Mouse (Mus musculus): Measurements from ENCODE around the gene Rnf6.

Gene Rnf6

DNA sequence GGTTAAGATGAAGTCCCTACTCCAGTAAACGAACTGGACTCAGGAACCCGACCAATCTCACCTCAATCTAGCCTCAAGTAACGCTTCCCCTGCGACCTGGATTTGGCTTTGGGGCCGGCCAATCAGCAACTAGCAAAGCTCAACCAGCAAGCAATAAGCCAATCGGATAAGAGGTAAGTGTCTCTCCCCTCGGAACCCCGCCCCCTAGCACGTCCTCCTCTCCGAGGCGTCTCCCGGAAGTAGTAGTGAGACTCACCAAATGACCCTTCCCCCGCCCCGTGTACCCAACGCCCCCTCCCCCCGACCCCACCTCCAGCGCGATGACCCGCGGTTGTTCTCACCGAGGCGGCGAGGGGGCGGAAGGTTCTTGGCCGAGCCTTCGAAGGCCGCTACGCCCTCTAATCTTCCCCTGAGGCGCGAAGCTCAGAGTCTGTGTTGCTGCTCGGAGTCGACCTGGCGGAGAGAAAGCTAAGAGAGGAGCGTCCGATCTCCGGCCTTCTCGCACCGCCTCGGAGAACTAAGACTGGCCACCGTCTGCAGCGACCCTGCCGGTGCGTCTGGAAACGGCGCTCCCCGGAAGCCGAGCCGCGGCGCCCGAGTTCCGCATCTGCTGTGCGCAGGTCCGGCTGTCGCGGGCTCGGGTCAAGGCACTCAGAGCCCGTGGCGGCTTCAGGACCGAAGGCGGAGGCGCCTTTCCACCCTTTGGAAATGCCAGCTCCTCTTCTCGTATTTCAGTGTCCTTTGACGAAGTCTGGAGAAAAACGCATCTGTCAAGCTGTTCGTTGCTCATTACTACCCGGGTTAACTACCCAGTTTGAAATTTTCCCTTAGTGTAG is at the start of gene Rnf6:
TSS of gene Rnf6 (minus strand) at position 677 of the 836 bp plus-strand sequence.
- peak; percentile 95 for DNase-seq (ENCODE audit: low read depth, low spot score)

DNA sequence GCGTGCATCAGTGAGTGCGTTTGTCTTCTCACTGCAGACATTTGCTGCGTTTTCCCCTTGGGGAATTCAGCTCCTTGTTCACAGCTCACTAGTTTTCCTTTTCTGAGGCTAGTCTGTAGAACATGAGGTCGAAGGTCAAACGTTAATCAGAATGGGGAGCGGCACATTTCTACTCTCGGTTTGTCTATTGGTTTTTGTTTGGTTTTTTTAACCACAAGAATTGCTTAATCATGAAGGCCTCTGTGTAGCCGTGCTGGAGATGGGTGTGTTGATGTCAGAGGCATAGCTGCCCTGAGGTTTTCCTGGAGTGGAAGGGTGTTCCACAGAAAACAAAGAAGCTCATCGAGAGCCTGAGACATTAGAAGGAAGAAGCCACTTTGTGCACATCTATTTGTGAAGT is 49.2 kb upstream of the Rnf6 start:
- DNase-seq (ENCODE audit: low read depth, low spot score): no peak

- DNase-seq (ENCODE audit: low read depth, low spot score): no peak
These were observed 46.4 kb upstream of the Rnf6 start for GRCm38 (mm10) chr5:146267776-146268175.

- no peak for DNase-seq (ENCODE audit: low read depth, low spot score)
These were observed 44.7 kb upstream of the Rnf6 start for GRCm38 (mm10) chr5:146265934-146266591.

GRCm38 (mm10) chr5:146260003-146260402 is 38.6 kb upstream of the Rnf6 start:
- DNase-seq (ENCODE audit: low read depth, low spot score): peak; percentile 14

DNA sequence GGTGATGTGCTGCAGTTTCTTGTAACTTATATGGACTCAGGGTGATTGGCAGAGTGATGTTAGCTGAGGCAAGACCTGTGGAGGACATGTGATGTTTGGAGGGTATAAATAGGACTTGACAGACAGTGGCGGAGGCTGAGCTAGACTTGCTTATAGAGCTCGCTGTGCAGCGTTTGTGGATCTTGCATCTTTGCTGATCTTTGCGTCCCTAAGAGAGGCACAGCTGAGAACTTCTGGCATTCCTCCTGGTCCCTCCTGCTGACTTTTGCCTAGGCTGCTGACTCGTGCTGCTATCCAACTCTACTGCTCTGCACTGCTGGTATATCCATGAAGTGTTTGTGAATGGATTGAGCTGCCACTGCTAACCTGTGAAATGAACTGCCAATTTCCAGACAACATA is 32.3 kb upstream of the Rnf6 start:
- DNase-seq (ENCODE audit: low read depth, low spot score): no peak

DNA sequence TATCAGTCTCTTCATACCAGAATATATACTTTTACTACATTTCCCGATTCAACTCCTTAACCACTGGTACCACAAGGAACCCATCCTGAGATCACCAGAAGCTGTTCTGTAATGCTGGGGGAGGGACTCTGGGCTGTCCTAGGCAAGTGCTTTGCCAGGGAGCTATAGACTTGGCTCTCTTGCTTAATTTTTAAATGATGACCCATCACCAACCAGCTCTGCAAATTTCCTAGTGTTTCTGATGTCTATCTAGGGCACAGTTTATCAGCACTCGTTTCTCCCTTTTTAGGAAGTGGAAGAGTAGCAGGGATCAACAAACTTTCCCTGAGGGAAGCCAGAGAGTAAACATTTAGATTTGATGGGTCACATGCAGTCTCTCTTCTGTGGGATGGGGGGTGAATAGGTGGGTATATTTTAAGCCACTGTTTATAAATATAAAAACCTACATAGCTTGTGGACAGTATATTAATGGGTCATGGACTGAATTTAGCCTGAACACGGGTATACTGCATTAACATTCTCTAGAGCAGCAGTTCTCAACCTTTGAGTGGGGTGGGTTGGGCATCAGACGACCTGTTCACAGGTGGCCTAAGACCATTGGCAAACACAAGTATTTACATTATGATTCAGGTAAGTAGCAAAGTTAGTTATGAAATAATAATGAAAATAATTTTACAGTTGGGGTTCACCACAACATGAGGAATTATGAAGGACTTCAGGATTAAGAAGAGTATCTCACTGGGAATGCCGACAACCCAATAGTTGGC is 30.5 kb upstream of the Rnf6 start:
- DNase-seq (ENCODE audit: low read depth, low spot score): no peak

DNA sequence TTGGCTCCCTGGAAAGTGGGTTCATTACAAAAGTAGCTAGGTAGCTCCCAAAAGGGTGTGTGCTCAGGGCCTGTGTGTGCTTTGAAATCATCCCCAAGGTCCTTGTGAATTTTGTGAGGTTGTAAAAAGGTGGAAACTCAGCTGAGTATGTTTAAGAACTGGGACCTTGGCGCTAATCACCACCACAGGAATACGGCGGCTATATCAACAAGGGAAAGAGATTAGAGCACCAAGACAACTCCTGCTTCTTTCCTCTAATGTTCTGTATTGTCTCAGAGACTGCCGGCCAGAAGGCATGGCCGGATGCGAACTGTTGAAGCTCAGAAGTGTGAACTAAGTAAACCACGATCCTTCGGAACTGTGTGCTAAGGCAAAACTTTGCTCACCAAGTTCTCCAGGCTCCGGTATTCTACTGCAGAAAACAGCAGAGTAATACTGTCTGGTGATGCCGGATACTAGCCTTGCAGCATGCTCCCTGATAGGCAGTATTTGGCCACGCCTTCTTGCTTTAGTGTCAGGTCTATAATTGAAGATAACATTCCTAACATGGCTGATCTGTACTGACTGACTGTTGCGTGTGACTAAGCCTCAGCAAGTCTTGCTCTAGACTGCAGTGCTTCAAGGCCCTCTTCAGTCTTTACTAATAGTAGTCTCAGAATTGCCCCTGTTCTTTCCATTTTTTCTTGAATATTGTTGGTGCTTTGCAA is 29.2 kb upstream of the Rnf6 start:
- no peak for DNase-seq (ENCODE audit: low read depth, low spot score)

DNA sequence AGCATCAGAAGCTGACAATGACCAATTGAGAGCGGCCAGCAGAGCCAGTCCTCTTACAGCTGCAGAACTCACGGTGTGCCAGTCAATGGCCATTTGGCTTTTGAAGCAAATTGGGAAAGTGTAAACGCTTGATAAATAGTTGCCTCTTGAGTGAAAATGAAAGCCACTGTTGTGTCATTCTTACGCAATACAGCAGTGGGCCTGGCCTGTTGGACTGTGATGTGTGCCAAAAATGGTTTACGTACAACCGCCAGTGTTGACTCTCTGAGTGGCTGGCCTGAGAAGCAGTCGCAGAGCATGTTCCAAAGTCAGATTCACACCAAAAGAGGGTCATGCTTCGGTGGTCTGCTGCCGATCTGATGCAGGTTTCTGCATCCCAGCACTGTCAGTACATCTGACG is 27.4 kb upstream of the Rnf6 start:
- DNase-seq (ENCODE audit: low read depth, low spot score): no peak

- DNase-seq (ENCODE audit: low read depth, low spot score): no peak
These were observed 26.4 kb upstream of the Rnf6 start for GRCm38 (mm10) chr5:146247709-146248108.

- DNase-seq (ENCODE audit: low read depth, low spot score): no peak
These were observed 25.0 kb upstream of the Rnf6 start for GRCm38 (mm10) chr5:146246386-146246785.

DNA sequence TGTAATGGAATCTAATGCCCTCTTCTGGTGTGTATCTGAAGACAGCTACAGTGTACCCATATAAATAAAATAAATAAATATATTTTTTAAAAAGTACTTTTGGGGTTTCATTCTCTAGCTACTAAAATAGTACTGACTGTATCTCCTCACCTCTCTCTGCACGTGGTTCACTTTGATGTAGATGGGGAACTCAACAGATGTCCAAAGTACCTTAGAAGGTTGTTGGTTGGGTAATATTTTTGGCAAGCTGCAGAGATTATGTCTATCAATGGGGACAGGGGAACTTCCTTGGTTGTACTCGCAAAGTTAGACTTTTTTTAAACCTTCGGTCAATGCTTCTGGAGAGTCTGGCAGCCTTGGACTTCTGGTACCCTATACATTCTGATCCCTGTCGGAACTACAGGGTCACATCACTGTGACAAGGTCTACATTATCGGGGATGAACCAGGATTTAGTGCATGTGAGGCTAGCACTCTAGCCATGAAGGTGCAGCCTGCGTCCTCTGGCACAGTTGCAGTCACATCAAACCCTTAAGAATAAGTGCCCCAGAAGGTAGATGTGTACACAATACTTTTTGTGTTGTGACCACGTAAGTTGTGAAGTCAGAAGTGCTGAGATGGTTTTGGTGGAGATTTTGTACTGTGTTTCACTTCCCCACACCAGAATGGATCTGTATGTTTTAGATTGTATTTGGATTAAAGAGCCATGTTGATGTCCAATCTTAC is 24.5 kb upstream of the Rnf6 start:
- no peak for DNase-seq (ENCODE audit: low read depth, low spot score)

GRCm38 (mm10) chr5:146245193-146245592 is 23.8 kb upstream of the Rnf6 start:
- no peak for DNase-seq (ENCODE audit: low read depth, low spot score)

GRCm38 (mm10) chr5:146241202-146241601 is 19.8 kb upstream of the Rnf6 start:
- DNase-seq (ENCODE audit: low read depth, low spot score): no peak

GRCm38 (mm10) chr5:146240771-146241170 is 19.4 kb upstream of the Rnf6 start:
- no peak for DNase-seq (ENCODE audit: low read depth, low spot score)

GRCm38 (mm10) chr5:146238274-146238673 is 16.9 kb upstream of the Rnf6 start:
- no peak for DNase-seq (ENCODE audit: low read depth, low spot score)

GRCm38 (mm10) chr5:146234336-146234735 is 13.0 kb upstream of the Rnf6 start:
- no peak for DNase-seq (ENCODE audit: low read depth, low spot score)

DNA sequence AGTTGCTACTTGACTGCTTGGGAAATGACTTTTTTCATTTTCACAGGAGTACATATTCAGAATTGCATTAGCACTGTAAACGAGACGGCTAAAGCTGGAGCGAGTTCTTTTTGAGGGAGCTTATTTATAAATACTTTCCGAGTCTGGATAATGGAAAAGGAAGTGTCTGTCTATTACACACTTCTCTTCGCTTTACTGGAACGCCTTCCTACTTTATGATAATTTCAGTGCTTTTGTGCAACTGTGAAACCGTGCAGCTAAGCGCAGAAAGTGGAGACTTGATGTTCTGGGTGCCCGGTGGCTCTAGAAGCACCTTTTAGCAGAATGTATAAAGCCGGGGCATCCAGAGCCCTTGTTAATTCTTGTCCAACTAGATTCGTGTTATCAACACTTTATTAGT is 11.5 kb upstream of the Rnf6 start:
- no peak for DNase-seq (ENCODE audit: low read depth, low spot score)

DNA sequence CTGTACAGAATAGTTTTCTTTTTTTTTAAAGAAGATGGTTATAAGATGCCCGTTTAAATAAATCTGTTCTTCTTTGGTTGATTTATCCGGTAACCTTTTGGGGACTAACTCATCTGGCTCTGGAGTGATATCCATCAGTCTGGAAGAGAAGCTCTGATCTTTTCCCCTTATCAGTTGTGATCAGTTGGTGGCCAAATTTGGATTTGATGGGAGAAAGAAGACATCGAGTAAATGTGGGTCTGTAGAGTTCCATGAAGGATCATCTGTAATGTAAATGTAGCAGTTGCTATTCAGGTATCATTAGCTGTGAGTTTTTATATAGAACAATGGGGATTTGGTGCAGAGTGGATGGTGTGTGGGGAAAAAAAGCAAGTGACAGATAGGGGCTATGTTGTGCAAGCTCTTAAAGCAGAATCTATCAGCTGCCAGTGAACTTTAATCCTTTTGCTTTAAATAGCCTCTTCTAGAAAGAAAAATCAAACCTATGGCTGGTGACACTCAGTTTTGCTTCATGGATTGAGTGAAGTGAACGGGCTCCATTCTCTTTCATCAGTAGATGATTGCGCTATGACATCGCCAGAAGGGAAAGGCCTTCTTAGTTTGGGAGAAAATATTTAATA is 10.8 kb upstream of the Rnf6 start:
- DNase-seq (ENCODE audit: low read depth, low spot score): no peak

DNA sequence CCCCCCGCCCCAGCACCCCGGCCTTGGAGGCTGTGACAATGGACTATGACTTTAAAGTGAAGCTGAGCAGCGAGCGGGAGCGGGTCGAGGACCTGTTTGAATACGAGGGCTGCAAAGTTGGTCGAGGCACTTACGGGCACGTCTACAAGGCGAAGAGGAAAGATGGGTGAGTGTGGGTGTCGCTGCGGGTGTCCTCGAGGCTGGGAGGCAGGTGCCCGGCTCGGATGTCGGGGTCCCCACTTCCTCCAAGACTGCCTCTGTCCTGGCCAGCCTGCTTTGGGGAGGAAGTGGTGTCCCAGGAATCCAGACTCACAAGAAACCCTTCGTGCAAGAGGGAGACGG is 10.3 kb upstream of the Rnf6 start:
- no peak for DNase-seq (ENCODE audit: low read depth, low spot score)
